Mouse (Mus musculus) kidney, adult 8-10 months (tissue): ENCODE data around the gene Gm7544.
"Not testable (repeated sequence)": the region's sequence is repeated elsewhere in the genome, so short reads cannot be mapped to it uniquely, and the experiment has no call there.

Experiments
- DNase-seq, 2 experiments: peaks; one replicate each; pipeline ENCODE4 v3.0.0; 2022

Gm7544 gene

DNA sequence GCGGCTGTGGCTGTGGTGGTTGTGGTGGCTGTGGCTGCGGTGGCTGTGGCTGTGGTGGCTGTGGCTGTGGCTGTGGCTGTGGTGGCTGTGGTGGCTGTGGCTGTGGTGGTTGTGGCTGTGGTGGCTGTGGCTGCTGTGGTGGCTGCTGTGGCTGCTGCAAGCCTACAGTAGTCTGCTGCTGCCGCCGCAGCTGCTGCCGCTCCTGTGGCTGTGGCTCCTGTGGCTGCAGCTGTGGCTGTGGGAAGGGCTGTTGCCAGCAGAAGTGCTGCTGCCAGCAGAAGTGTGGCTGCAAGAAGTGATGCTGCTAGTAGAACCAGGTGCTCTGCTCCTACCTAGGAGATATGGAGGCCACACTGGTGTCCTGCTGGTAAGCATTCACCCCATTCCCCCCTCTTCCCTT is 42.4 kb downstream of the Gm7544 start:
- DNase-seq, result not testable (repeated sequence)

DNA sequence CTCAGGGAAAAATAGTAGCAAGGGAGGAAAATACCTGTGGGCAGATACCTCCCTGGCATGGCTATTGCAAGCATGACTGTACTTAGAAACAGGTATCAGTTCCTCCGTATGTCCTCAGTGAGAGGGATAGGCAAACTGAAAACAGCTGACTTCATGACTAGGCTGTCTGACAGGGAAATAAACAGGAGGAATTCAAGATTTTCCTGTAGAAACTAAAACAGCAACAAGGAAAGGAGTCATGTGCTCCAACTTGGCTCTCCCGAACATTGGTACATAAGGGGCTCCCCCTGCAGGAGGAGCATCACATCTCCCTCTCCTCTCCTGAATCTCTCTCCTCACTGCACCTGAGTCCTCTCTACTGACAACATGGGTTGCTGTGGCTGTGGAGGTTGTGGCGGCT is 42.8 kb downstream of the Gm7544 start, which contains the start of gene A030005L19Rik:
TSS of gene A030005L19Rik (plus strand) at position 301 of the 400 bp plus-strand sequence.
- DNase-seq, result peak in 1 of 2 experiments; percentile 19

DNA sequence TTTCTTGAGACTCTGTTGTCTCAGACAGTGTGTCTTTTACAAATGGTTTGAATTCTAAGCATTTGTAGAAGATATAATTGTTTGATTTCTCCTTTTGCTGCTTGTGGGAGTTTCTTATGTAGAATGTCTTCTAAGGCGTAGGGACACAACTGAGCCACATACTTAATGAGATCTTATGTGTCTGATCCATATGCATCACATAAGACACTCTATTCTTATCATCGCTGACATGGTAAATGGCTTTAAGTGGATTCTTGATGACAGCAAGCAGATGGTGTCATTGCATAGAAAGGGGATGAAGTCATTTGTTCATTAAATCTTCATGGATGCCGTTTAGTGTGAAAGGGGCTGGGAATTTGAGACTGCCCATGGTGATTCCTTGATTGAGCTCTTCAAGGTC is 49.9 kb downstream of the Gm7544 start:
- DNase-seq, result no peak
